Comparison of ENCODE assay signal across 8 mouse cellular contexts in the genomic region with DNA sequence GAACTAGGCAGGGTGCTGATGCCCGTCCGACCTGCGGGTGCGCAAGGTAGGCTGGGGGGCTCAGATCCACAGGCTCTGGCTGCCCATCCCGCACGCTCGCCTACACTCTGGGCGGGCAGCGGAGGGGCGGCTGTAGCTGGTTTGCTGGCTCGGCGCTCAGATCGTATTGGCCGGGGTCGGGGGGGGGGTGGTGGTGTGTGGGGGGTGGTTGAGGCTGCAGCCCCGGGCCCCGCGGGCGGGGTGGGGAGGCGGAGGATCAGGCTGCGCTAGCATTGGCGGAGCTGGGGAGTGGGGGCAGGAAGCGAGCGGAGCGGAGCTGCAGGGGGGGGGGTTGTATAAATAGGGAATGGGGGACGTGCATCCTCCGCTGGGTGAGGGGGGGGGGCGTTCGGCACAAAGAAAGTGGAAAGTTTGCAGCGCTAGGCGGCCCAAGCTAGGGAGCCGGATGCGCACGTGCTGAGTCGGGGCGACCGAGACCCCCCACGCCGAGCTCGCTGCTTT. TPM values are rescaled to one million over a fixed set of nuclear protein-coding genes. Genes with fewer than 3 reads are reported as not detected.
DNase-seq lines count a peak whose midpoint lies in the region; ATAC-seq and TF ChIP-seq lines count a peak whose summit lies in the region.

No protein-coding gene starts in this region.

- no peak for TF ChIP-seq CTCF in midbrain, postnatal 0 days (IDR thresholded peaks at IDR 0.05)

- peak overlapping the region; percentile 98 for H3K9ac ChIP-seq in embryonic facial prominence, embryonic 11.5 days (replicated peaks; ENCODE audit: low read length)
- peak overlapping the region; percentile 90 for H3K9ac ChIP-seq in liver, embryonic 11.5 days (ENCODE audit: low read depth, low read length)
- H3K9ac ChIP-seq in midbrain, postnatal 0 days (replicated peaks; ENCODE audit: low read length, poor library complexity, severe bottlenecking), result peak overlapping the region; percentile 84
- peak overlapping the region; percentile 94 for H3K9ac ChIP-seq in stomach, embryonic 14.5 days (replicated peaks; ENCODE audit: low read depth, low read length)

- peak overlapping the region; percentile 100 for H3K27ac ChIP-seq in embryonic facial prominence, embryonic 11.5 days (replicated peaks; ENCODE audit: low read depth, low read length)
- peak overlapping the region; percentile 100 for H3K27ac ChIP-seq in heart, embryonic 10.5 days
- peak overlapping the region; percentile 99 for H3K27ac ChIP-seq in liver, embryonic 11.5 days (ENCODE audit: low read depth, low read length)
- peak overlapping the region; percentile 100 for H3K27ac ChIP-seq in midbrain, postnatal 0 days (ENCODE audit: low read depth, low read length)
- peak overlapping the region; percentile 99 for H3K27ac ChIP-seq in stomach, embryonic 14.5 days (ENCODE audit: low read length)

- peaks cover 5% of the 10 kb centered on the region for H3K4me1 ChIP-seq in embryonic facial prominence, embryonic 11.5 days (ENCODE audit: control insufficient read depth, insufficient read depth, low read length)
- H3K4me1 ChIP-seq in heart, embryonic 10.5 days, result peaks cover 38% of the 10 kb centered on the region
- H3K4me1 ChIP-seq in liver, embryonic 11.5 days (replicated peaks; ENCODE audit: control insufficient read depth, insufficient read depth, low read length), result peaks cover 25% of the 10 kb centered on the region
- H3K4me1 ChIP-seq in midbrain, postnatal 0 days (ENCODE audit: insufficient read depth, low read length), result peaks cover 11% of the 10 kb centered on the region; the same call in 1 of the 2 replicates
- peaks cover 20% of the 10 kb centered on the region for H3K4me1 ChIP-seq in stomach, embryonic 14.5 days (ENCODE audit: control insufficient read depth, insufficient read depth, low read length)

- ATAC-seq in embryonic facial prominence, embryonic 11.5 days (replicated peaks; ENCODE audit: insufficient number of reproducible peaks, low FRiP score, low TSS enrichment, low read depth), result peak; percentile 81
- peak; percentile 70 for ATAC-seq in liver, embryonic 11.5 days (replicated peaks; ENCODE audit: low FRiP score)
- ATAC-seq in midbrain, postnatal 0 days (ENCODE audit: low FRiP score), result peak; percentile 88
- ATAC-seq in stomach, embryonic 14.5 days (ENCODE audit: insufficient number of reproducible peaks, insufficient read depth, low FRiP score, low read depth), result peak; percentile 79

- H3K36me3 ChIP-seq in embryonic facial prominence, embryonic 11.5 days (replicated peaks; ENCODE audit: control insufficient read depth, insufficient read depth, low read depth, low read length), result peaks cover 7% of the 10 kb centered on the region
- peaks cover 23% of the 10 kb centered on the region for H3K36me3 ChIP-seq in heart, embryonic 10.5 days
- H3K36me3 ChIP-seq in liver, embryonic 11.5 days (ENCODE audit: control insufficient read depth, insufficient read depth, low read length), result peaks cover 25% of the 10 kb centered on the region
- peaks cover 12% of the 10 kb centered on the region for H3K36me3 ChIP-seq in midbrain, postnatal 0 days (ENCODE audit: insufficient read depth, low read length)
- H3K36me3 ChIP-seq in stomach, embryonic 14.5 days (ENCODE audit: control insufficient read depth, insufficient read depth, low read length), result peaks cover 15% of the 10 kb centered on the region

- H3K9me3 ChIP-seq in embryonic facial prominence, embryonic 11.5 days (replicated peaks; ENCODE audit: control insufficient read depth, low read length), result no peaks in the 10 kb centered on the region
- no peaks in the 10 kb centered on the region for H3K9me3 ChIP-seq in heart, embryonic 10.5 days
- no peaks in the 10 kb centered on the region; the same call in 1 of the 2 replicates for H3K9me3 ChIP-seq in liver, embryonic 11.5 days (ENCODE audit: control insufficient read depth, low read length)
- no peaks in the 10 kb centered on the region for H3K9me3 ChIP-seq in midbrain, postnatal 0 days (ENCODE audit: low read length)
- H3K9me3 ChIP-seq in stomach, embryonic 14.5 days (ENCODE audit: control insufficient read depth, low read depth, low read length), result no peaks in the 10 kb centered on the region

- 1% methylated on average over 24 of the region's 40 CpGs for WGBS in embryonic facial prominence, embryonic 11.5 days
- under 1% methylated on average over 32 of the region's 40 CpGs for WGBS in heart, embryonic 10.5 days
- WGBS in liver, embryonic 11.5 days, result under 1% methylated on average over 30 of the region's 40 CpGs
- WGBS in midbrain, postnatal 0 days, result 0% methylated on average over 26 of the region's 40 CpGs
- WGBS in stomach, embryonic 14.5 days, result under 1% methylated on average over 39 of the region's 40 CpGs

- peak overlapping the region; percentile 98 for H3K4me2 ChIP-seq in embryonic facial prominence, embryonic 11.5 days (ENCODE audit: low read depth, low read length)
- H3K4me2 ChIP-seq in liver, embryonic 11.5 days, result peak overlapping the region; percentile 100
- peak overlapping the region; percentile 100 for H3K4me2 ChIP-seq in midbrain, postnatal 0 days (ENCODE audit: low read depth, low read length, poor library complexity, severe bottlenecking)
- H3K4me2 ChIP-seq in stomach, embryonic 14.5 days (replicated peaks; ENCODE audit: low read depth, low read length), result peak overlapping the region; percentile 100

- H3K4me3 ChIP-seq in embryonic facial prominence, embryonic 11.5 days (ENCODE audit: low read depth, low read length), result peak overlapping the region; percentile 94
- H3K4me3 ChIP-seq in heart, embryonic 10.5 days, result peak overlapping the region; percentile 90
- H3K4me3 ChIP-seq in liver, embryonic 11.5 days (ENCODE audit: low read depth, low read length), result peak overlapping the region; percentile 93
- peak overlapping the region; percentile 79 for H3K4me3 ChIP-seq in midbrain, postnatal 0 days (ENCODE audit: low read depth, low read length)
- peak overlapping the region; percentile 92 for H3K4me3 ChIP-seq in stomach, embryonic 14.5 days (ENCODE audit: low read depth, low read length)

- H3K27me3 ChIP-seq in embryonic facial prominence, embryonic 11.5 days (ENCODE audit: control insufficient read depth, insufficient read depth, low read length), result no peaks in the 10 kb centered on the region
- no peaks in the 10 kb centered on the region for H3K27me3 ChIP-seq in heart, embryonic 10.5 days (ENCODE audit: insufficient read depth, poor library complexity, severe bottlenecking)
- H3K27me3 ChIP-seq in liver, embryonic 11.5 days (replicated peaks; ENCODE audit: control insufficient read depth, insufficient read depth, low read length), result no peaks in the 10 kb centered on the region
- no peaks in the 10 kb centered on the region for H3K27me3 ChIP-seq in midbrain, postnatal 0 days (ENCODE audit: insufficient read depth, low read length)
- no peaks in the 10 kb centered on the region for H3K27me3 ChIP-seq in stomach, embryonic 14.5 days (ENCODE audit: control insufficient read depth, insufficient read depth, low read length)

- peak; percentile 65 to 69 for DNase-seq in spleen, adult 18-20 months
- no peak for DNase-seq in spleen, adult 12 weeks (ENCODE audit: low spot score)
- peak; percentile 95 for DNase-seq in embryonic facial prominence, embryonic 11.5 days (ENCODE audit: low spot score)
- DNase-seq in heart, embryonic 10.5 days (ENCODE audit: low spot score), result peak; percentile 95
- DNase-seq in kidney, adult 9 months, result peak; percentile 73
- DNase-seq in liver, embryonic 11.5 days (ENCODE audit: low spot score), result peak; percentile 88
- DNase-seq in midbrain, postnatal 0 days (ENCODE audit: low spot score), result peak; percentile 95

RNA-seq across cellular contexts. Expression of gene Patz1, which starts 0.7 kb away (rescaled TPM):
- 72.6 and 73.2 TPM in 2 replicates for polyA plus RNA-seq in embryonic facial prominence, embryonic 11.5 days (2014; fragmentation: Nextera tagmentation; extraction: Ambion mirVana)
- polyA plus RNA-seq in heart, embryonic 10.5 days (2016; fragmentation: Nextera tagmentation; extraction: Ambion mirVana), result 32.0 and 49.1 TPM in 2 replicates
- 42.8 and 44.2 TPM in 2 replicates for polyA plus RNA-seq in liver, embryonic 11.5 days (2014; fragmentation: Nextera tagmentation; extraction: Ambion mirVana)
- 79.3 and 81.3 TPM in 2 replicates for total RNA-seq in midbrain, postnatal 0 days (2014; rRNA removed)
- 36.3 and 39.3 TPM in 2 replicates for polyA plus RNA-seq in midbrain, postnatal 0 days (2015; fragmentation: Nextera tagmentation; extraction: Ambion mirVana)
- 48.1 and 51.1 TPM in 2 replicates for polyA plus RNA-seq in stomach, embryonic 14.5 days (2014; fragmentation: Nextera tagmentation; extraction: Ambion mirVana)

RNA-seq across cellular contexts. Expression of gene Drg1, which starts 23.1 kb away (rescaled TPM):
- polyA plus RNA-seq in embryonic facial prominence, embryonic 11.5 days (2014; fragmentation: Nextera tagmentation; extraction: Ambion mirVana), result 294 and 301 TPM in 2 replicates
- polyA plus RNA-seq in heart, embryonic 10.5 days (2016; fragmentation: Nextera tagmentation; extraction: Ambion mirVana), result 217 and 263 TPM in 2 replicates
- polyA plus RNA-seq in liver, embryonic 11.5 days (2014; fragmentation: Nextera tagmentation; extraction: Ambion mirVana), result 249 and 261 TPM in 2 replicates
- 80.6 and 93.1 TPM in 2 replicates for total RNA-seq in midbrain, postnatal 0 days (2014; rRNA removed)
- polyA plus RNA-seq in midbrain, postnatal 0 days (2015; fragmentation: Nextera tagmentation; extraction: Ambion mirVana), result 183 and 190 TPM in 2 replicates
- 200 and 211 TPM in 2 replicates for polyA plus RNA-seq in stomach, embryonic 14.5 days (2014; fragmentation: Nextera tagmentation; extraction: Ambion mirVana)

RNA-seq across cellular contexts. Expression of gene Pik3ip1, which starts 40.8 kb away (rescaled TPM):
- 10.5 and 10.6 TPM in 2 replicates for polyA plus RNA-seq in embryonic facial prominence, embryonic 11.5 days (2014; fragmentation: Nextera tagmentation; extraction: Ambion mirVana)
- 7.9 and 9.5 TPM in 2 replicates for polyA plus RNA-seq in heart, embryonic 10.5 days (2016; fragmentation: Nextera tagmentation; extraction: Ambion mirVana)
- 3.5 and 3.8 TPM in 2 replicates for polyA plus RNA-seq in liver, embryonic 11.5 days (2014; fragmentation: Nextera tagmentation; extraction: Ambion mirVana)
- 42.5 and 43.4 TPM in 2 replicates for total RNA-seq in midbrain, postnatal 0 days (2014; rRNA removed)
- 34.7 and 37.5 TPM in 2 replicates for polyA plus RNA-seq in midbrain, postnatal 0 days (2015; fragmentation: Nextera tagmentation; extraction: Ambion mirVana)
- 11.4 and 14.1 TPM in 2 replicates for polyA plus RNA-seq in stomach, embryonic 14.5 days (2014; fragmentation: Nextera tagmentation; extraction: Ambion mirVana)
